Mouse (Mus musculus) ovary, postnatal 36 days (tissue): Measurements from ENCODE around the gene Frmd4a.

Source experiments
- DNase-seq: peaks from one replicate; pipeline ENCODE4 v3.0.0; 2022; ENCODE audit warnings: low spot score, mixed read lengths

Gene Frmd4a

GRCm38 (mm10) chr2:4137493-4137892 lies 120.0 kb downstream of the Frmd4a start:
- DNase-seq = no peak

- no peak for DNase-seq
Measured at GRCm38 (mm10) chr2:4142221-4142950, 124.9 kb downstream of the Frmd4a start.

- no peak for DNase-seq
Measured at GRCm38 (mm10) chr2:4144424-4144823, 126.9 kb downstream of the Frmd4a start.

GRCm38 (mm10) chr2:4152521-4153040 lies 135.1 kb downstream of the Frmd4a start:
- DNase-seq = no peak

- DNase-seq = no peak
Measured at GRCm38 (mm10) chr2:4153131-4153631, 135.7 kb downstream of the Frmd4a start.

- DNase-seq = no peak
Measured at GRCm38 (mm10) chr2:4154036-4154653, 136.6 kb downstream of the Frmd4a start.

- DNase-seq = no peak
Measured at GRCm38 (mm10) chr2:4154654-4155047, 137.1 kb downstream of the Frmd4a start.

- no peak for DNase-seq
Measured at GRCm38 (mm10) chr2:4155406-4155805, 137.9 kb downstream of the Frmd4a start.

- no peak for DNase-seq
Measured at GRCm38 (mm10) chr2:4156511-4156910, 139.0 kb downstream of the Frmd4a start.

- no peak for DNase-seq
Measured at GRCm38 (mm10) chr2:4157396-4157795, 139.9 kb downstream of the Frmd4a start.

- DNase-seq = no peak
Measured at GRCm38 (mm10) chr2:4159574-4160203, 142.2 kb downstream of the Frmd4a start.

- no peak for DNase-seq
Measured at GRCm38 (mm10) chr2:4166191-4166590, 148.7 kb downstream of the Frmd4a start.

GRCm38 (mm10) chr2:4167131-4167530 lies 149.6 kb downstream of the Frmd4a start:
- DNase-seq = no peak

GRCm38 (mm10) chr2:4169726-4170125 lies 152.2 kb downstream of the Frmd4a start:
- DNase-seq = no peak

- no peak for DNase-seq
Measured at GRCm38 (mm10) chr2:4170189-4170588, 152.7 kb downstream of the Frmd4a start.

- DNase-seq = no peak
Measured at GRCm38 (mm10) chr2:4184991-4185390, 167.5 kb downstream of the Frmd4a start.

GRCm38 (mm10) chr2:4187521-4187920 lies 170.0 kb downstream of the Frmd4a start:
- DNase-seq = no peak

GRCm38 (mm10) chr2:4188303-4188702 lies 170.8 kb downstream of the Frmd4a start:
- no peak for DNase-seq

GRCm38 (mm10) chr2:4190345-4190744 lies 172.8 kb downstream of the Frmd4a start:
- DNase-seq = no peak

GRCm38 (mm10) chr2:4190995-4191394 lies 173.5 kb downstream of the Frmd4a start:
- no peak for DNase-seq

- DNase-seq = no peak
Measured at GRCm38 (mm10) chr2:4193206-4193605, 175.7 kb downstream of the Frmd4a start.

GRCm38 (mm10) chr2:4194324-4195014 lies 177.0 kb downstream of the Frmd4a start:
- DNase-seq = no peak
